Mouse (Mus musculus): ENCODE measurements at regions not wholly inside any gene's neighbourhood (a gene's known extent, or its start where the extent isn't known, plus 50 kb on each side); places are given as distances from the start of the nearest gene placed in this dataset.
"Not testable (repeated sequence)": the region's sequence is repeated elsewhere in the genome, so short reads cannot be mapped to it uniquely, and the experiment has no call there.

GRCm38 (mm10) chrX:154717526-154717925, 138.4 kb upstream of the Samt2 start:
- H3K4me2 ChIP-seq (ENCODE audit: low read length); H3K27ac ChIP-seq (ENCODE audit: low read depth, low read length); H3K27me3 ChIP-seq (replicated peaks; ENCODE audit: control insufficient read depth, insufficient read depth, low read length); ATAC-seq; H3K36me3 ChIP-seq (ENCODE audit: control insufficient read depth, insufficient read depth, low read length); H3K4me3 ChIP-seq (ENCODE audit: low read length); H3K9me3 ChIP-seq (ENCODE audit: control insufficient read depth, low read length); H3K4me1 ChIP-seq (ENCODE audit: control insufficient read depth, insufficient read depth, low read depth, low read length); H3K9ac ChIP-seq (ENCODE audit: low read depth, low read length): not testable (repeated sequence)
- 91% methylated on average over 10 of the region's 10 CpGs for WGBS

GRCm38 (mm10) chrX:154713641-154714255, 134.6 kb upstream of the Samt2 start:
- Histone ChIP-seq H3K27ac (ENCODE audit: low read depth, low read length) (no peak overlapping the region), H3K27me3 (replicated peaks; ENCODE audit: control insufficient read depth, insufficient read depth, low read length) (no peaks in the 10 kb centered on the region), H3K4me1 (ENCODE audit: control insufficient read depth, insufficient read depth, low read depth, low read length) (no peaks in the 10 kb centered on the region), H3K9ac (ENCODE audit: low read depth, low read length) (peak overlapping the region; percentile 52), H3K4me2 (ENCODE audit: low read length) (peak overlapping the region; percentile 56), H3K36me3 (ENCODE audit: control insufficient read depth, insufficient read depth, low read length) (no peaks in the 10 kb centered on the region), H3K9me3 (ENCODE audit: control insufficient read depth, low read length) (no peaks in the 10 kb centered on the region; the same call in 1 of the 2 replicates), H3K4me3 (ENCODE audit: low read length) (peak overlapping the region; percentile 43)
- peak; percentile 81 for ATAC-seq
- WGBS: 44% methylated on average over 25 of the region's 27 CpGs

GRCm38 (mm10) chrX:154712576-154712975, 133.4 kb upstream of the Samt2 start:
- H3K4me1 ChIP-seq (ENCODE audit: control insufficient read depth, insufficient read depth, low read depth, low read length); H3K27me3 ChIP-seq (replicated peaks; ENCODE audit: control insufficient read depth, insufficient read depth, low read length); ATAC-seq; H3K36me3 ChIP-seq (ENCODE audit: control insufficient read depth, insufficient read depth, low read length); H3K9ac ChIP-seq (ENCODE audit: low read depth, low read length); H3K27ac ChIP-seq (ENCODE audit: low read depth, low read length); H3K4me3 ChIP-seq (ENCODE audit: low read length); H3K4me2 ChIP-seq (ENCODE audit: low read length); H3K9me3 ChIP-seq (ENCODE audit: control insufficient read depth, low read length): not testable (repeated sequence)
- WGBS: 87% methylated on average over 8 of the region's 8 CpGs

DNA sequence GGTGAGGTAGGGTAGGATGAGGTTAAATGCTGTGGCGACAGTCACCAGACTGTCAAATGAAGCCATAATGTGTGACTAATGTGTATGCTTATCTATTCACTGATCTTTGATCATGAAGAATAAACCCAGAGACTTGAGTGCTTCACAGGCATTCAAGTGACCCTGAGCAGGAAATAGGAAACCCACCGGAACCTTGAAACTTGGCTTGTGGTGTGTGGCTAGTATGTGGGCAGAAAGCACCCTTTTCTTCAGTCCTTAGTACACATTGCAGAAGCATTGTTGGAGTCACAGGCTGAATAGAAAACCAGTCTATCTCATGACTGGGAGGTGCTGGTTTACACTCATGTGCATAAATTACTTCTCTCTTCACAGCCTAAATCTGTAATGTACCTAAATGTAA, 91.4 kb upstream of the Samt2 start:
- H3K4me2 ChIP-seq (ENCODE audit: low read length); H3K36me3 ChIP-seq (ENCODE audit: control insufficient read depth, insufficient read depth, low read length); ATAC-seq; H3K9ac ChIP-seq (ENCODE audit: low read depth, low read length); H3K9me3 ChIP-seq (ENCODE audit: control insufficient read depth, low read length); H3K27me3 ChIP-seq (replicated peaks; ENCODE audit: control insufficient read depth, insufficient read depth, low read length); H3K27ac ChIP-seq (ENCODE audit: low read depth, low read length); H3K4me1 ChIP-seq (ENCODE audit: control insufficient read depth, insufficient read depth, low read depth, low read length); H3K4me3 ChIP-seq (ENCODE audit: low read length): not testable (repeated sequence)
- 91% methylated on average over 1 of the region's 2 CpGs for WGBS

All from hindbrain, embryonic 16.5 days (tissue).